Mouse (Mus musculus) small intestine, adult 2 months (tissue): Measurements from ENCODE around the gene Ucp2. TPM values are rescaled to one million over a fixed set of nuclear protein-coding genes. Genes with fewer than 3 reads are reported as not detected.

Experiments
- H3K27ac ChIP-seq: fragments of 200-500 bp; 2 replicates; pipeline ENCODE4 v1.5.1; 2012; ENCODE audit warnings: low read depth, low read length, control low read depth, inconsistent platforms; ENCODE audit not compliant: insufficient read depth
- H3K27me3 ChIP-seq: fragments of 200-500 bp; 2 replicates; pipeline ENCODE4 v1.6.1; 2012; ENCODE audit warnings: mild to moderate bottlenecking, moderate library complexity, low read length, inconsistent platforms; ENCODE audit not compliant: control insufficient read depth, insufficient read depth
- H3K36me3 ChIP-seq: fragments of 200-500 bp; 2 replicates; pipeline ENCODE4 v1.6.1; 2012; ENCODE audit warnings: mild to moderate bottlenecking, low read length, control low read depth, inconsistent platforms; ENCODE audit not compliant: control insufficient read depth, insufficient read depth
- H3K4me1 ChIP-seq: fragments of 200-500 bp; 2 replicates; pipeline ENCODE4 v1.6.1; 2012; ENCODE audit warnings: low read length, inconsistent platforms, mixed read lengths; ENCODE audit not compliant: control insufficient read depth, insufficient read depth, insufficient read length
- H3K4me3 ChIP-seq: fragments of 200-500 bp; 2 replicates; pipeline ENCODE4 v1.5.1; 2012; ENCODE audit warnings: low read depth, mild to moderate bottlenecking, control low read depth, inconsistent platforms, low read length, moderate library complexity
- CTCF ChIP-seq: fragments of 200-500 bp; IDR thresholded peaks from 2 replicates; pipeline ENCODE4 v1.5.1; 2012; ENCODE audit warnings: low read depth, mild to moderate bottlenecking, control low read depth, inconsistent platforms, low read length, moderate library complexity, mixed read lengths; ENCODE audit not compliant: insufficient replicate concordance, insufficient read length; ENCODE audit errors: extremely low read depth
- POLR2A ChIP-seq: fragments of 200-500 bp; IDR thresholded peaks from 2 replicates; pipeline ENCODE4 v1.6.1; 2012; ENCODE audit warnings: low read depth, mild to moderate bottlenecking, control low read depth, inconsistent platforms, low read length, moderate library complexity
- WGBS: fragments of 180-500 bp; shearing (Covaris S2); methylation state at CpG from one replicate; pipeline ENCODE4 v1.1.7; 2018; 5-methylcytosine and 5-hydroxymethylcytosine counted together
- polyA plus RNA-seq: library from polyadenylated mRNA; depleted of rRNA; stranded (reverse); fragments of >200 nt; gene quantifications from 2 replicates; pipeline ENCODE4 v1.2.3, GENCODE M21; 2012

The Ucp2 gene
- polyA plus RNA-seq, 1 experiment = 876 TPM

DNA sequence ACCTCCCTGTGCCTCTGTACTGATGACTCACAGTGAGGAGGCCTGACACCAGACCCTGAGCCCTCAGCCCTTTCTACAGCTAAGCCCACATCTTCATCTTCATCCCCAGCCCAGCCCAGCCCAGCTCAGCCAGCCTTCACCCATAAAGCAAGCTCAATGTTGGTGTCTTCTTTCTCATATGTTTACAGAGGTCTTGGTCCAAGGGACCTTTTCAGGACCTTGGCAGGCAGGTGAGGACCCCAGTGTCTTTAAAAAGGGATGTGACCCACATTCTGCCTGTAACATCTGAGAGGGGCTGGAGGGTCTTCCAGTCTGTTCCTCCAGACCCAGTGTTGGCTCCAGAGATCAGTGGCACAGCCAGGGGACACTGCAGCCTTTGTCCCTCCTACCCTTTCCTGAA, 6.3 kb downstream of the Ucp2 start:
- Histone ChIP-seq H3K27ac (no peak overlapping the region), H3K4me3 (no peak overlapping the region), H3K27me3 (no peaks in the 10 kb centered on the region), H3K4me1 (peaks cover 33% of the 10 kb centered on the region), H3K36me3 (peaks cover 52% of the 10 kb centered on the region)
- TF ChIP-seq CTCF = no peak
- no peak for TF ChIP-seq POLR2A

DNA sequence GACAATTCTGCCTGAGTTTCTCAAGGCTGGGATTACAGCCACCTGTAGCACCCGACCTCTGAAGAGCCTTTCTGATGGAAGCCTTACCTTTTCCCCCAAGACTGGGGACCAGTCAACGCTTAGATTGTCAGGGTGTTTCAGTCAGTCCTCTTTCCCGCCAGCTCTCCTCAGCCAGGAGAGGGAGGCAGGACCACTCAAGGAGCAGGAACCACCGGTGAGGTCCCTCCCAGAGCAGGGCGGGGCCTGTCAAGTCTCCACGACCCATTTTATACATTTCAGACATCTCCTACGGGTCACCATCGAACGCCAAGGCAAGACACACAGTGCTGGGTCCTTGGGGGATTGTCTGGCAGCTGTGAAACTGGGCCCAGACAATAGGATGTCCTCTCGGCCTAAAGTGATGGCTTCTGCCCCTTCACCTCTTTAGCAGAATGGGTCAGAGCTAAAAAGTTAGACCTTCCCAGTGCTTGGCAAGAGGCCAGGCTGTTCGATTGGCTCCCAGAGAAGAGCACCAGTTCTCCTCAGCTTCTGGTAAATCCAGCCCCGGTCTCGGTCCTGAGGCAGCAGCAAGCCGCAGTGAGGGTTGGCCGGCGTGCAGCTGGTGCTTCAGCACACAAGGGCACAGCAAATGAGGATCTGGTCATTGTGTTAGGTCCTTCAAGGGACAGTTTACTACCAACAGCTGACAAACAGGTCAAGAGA, 7.3 kb downstream of the Ucp2 start:
- TF ChIP-seq CTCF = no peak
- no peak for TF ChIP-seq POLR2A
- H3K4me1 ChIP-seq = peaks cover 32% of the 10 kb centered on the region
- no peak overlapping the region; the same call in 1 of the 2 replicates for H3K27ac ChIP-seq
- H3K4me3 ChIP-seq = no peak overlapping the region
- peaks cover 48% of the 10 kb centered on the region for H3K36me3 ChIP-seq
- 41% methylated on average over 16 of the region's 16 CpGs for WGBS
- no peaks in the 10 kb centered on the region for H3K27me3 ChIP-seq

DNA sequence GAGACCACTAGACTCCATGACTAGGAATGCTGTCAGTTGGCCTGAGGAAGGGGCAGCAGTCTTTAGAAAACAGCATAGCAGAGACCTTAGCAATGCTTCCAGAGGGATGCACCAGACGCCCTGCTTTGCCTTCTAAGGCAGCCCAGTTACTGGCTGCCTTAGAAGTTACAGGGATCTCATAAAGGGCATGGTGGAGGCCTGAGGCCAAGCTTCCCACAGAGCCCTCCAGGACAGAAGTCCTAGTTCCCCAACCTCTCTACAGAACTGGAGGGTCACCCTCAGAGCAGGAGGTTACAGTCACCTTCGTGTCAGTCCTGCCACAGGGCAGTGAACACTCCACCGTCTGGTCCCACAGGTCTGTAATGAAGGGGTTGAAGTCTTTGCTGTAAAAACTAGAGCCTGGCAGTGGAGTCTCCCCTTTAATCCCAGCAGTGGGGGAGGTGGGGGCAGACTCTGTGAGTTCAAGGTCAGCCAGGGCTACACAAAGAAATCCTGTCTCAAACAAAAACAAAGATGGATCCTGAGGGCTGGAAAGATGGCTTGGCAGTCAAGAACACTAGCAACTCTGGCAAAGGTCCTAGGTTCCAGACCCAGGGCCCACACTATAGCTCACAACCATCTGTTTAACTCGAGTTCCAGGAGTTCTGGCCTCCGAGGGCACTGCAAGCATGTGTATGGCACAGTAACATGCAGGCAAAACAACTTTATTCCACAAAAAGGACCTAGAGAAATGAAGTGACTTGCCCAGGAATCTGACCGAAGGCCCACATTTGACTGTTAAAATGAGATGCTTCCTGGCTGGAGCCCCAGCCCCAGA, 8.1 kb downstream of the Ucp2 start:
- no peak overlapping the region for H3K4me3 ChIP-seq
- TF ChIP-seq POLR2A (no peak), CTCF (no peak)
- H3K4me1 ChIP-seq = peaks cover 28% of the 10 kb centered on the region
- H3K27me3 ChIP-seq = no peaks in the 10 kb centered on the region
- WGBS = 34% methylated on average over 6 of the region's 6 CpGs
- no peak overlapping the region for H3K27ac ChIP-seq
- peaks cover 43% of the 10 kb centered on the region for H3K36me3 ChIP-seq

DNA sequence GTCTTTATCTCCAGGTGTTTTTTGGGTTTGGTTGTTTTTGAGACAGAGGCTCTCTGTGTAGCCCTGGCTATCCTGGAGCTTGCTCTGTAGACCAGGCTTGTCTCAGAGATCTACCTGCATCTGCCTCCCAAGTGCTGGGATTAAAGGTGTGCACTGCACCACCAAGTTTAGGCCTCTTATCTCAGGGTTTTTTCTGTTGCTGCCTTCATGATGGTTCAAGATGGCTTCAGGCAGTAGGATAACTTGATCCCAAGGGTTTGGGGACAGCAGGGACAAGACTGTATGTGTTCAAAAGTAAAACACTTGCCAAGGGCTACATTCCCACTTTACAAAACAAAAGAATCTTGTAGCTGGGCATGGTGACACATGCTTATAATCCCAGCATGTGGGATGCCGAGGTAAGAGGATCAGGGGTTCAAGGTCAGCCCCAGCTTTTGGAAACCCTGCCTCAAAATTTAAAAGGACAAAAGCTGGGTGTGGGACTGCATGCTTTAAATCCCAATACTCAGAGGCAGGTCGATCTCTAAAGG, 8.8 kb downstream of the Ucp2 start:
- WGBS = 12% methylated on average over 2 of the region's 2 CpGs
- Histone ChIP-seq H3K4me1 (peaks cover 21% of the 10 kb centered on the region), H3K27ac (no peak overlapping the region), H3K4me3 (no peak overlapping the region), H3K27me3 (no peaks in the 10 kb centered on the region), H3K36me3 (peaks cover 36% of the 10 kb centered on the region)
- TF ChIP-seq CTCF (no peak), POLR2A (no peak)

DNA sequence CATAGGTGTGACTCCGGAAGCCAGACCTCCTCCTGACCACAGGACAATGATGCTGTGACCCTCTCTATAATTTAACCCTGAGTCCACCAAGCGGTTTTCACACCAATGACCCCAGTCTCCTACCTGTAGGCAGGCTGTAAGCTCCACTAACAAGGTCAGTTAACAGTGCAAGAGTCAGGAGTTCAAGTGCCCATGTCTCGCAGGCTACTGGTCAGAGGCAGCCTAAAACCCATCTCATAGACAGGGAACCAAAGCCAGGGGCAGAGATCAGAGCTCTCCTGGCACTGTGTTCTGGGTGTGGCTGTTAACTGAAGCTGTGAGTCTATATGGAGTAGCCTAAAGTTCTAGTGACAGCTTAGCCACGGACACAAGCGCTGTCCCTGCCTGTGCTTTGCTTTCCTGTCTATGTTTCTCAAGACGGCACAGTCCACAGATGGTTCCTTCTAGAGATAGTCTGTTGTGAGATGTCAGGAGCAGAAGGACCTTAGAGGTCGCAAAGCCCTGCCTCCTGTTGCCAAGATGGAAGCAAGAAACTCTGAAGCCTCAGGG, 9.3 kb downstream of the Ucp2 start:
- Histone ChIP-seq H3K36me3 (peaks cover 31% of the 10 kb centered on the region), H3K4me1 (peaks cover 19% of the 10 kb centered on the region), H3K27ac (no peak overlapping the region), H3K4me3 (no peak overlapping the region), H3K27me3 (no peaks in the 10 kb centered on the region)
- 27% methylated on average over 7 of the region's 7 CpGs for WGBS
- TF ChIP-seq POLR2A (no peak), CTCF (no peak)

- H3K4me3 ChIP-seq = no peak overlapping the region
- H3K4me1 ChIP-seq = peaks cover 19% of the 10 kb centered on the region
- H3K27me3 ChIP-seq = no peaks in the 10 kb centered on the region
- WGBS = 32% methylated on average over 5 of the region's 5 CpGs
- TF ChIP-seq POLR2A = no peak
- H3K27ac ChIP-seq = no peak overlapping the region
- peaks cover 24% of the 10 kb centered on the region for H3K36me3 ChIP-seq
These were observed 9.9 kb downstream of the Ucp2 start for GRCm38 (mm10) chr7:100503076-100503475.

DNA sequence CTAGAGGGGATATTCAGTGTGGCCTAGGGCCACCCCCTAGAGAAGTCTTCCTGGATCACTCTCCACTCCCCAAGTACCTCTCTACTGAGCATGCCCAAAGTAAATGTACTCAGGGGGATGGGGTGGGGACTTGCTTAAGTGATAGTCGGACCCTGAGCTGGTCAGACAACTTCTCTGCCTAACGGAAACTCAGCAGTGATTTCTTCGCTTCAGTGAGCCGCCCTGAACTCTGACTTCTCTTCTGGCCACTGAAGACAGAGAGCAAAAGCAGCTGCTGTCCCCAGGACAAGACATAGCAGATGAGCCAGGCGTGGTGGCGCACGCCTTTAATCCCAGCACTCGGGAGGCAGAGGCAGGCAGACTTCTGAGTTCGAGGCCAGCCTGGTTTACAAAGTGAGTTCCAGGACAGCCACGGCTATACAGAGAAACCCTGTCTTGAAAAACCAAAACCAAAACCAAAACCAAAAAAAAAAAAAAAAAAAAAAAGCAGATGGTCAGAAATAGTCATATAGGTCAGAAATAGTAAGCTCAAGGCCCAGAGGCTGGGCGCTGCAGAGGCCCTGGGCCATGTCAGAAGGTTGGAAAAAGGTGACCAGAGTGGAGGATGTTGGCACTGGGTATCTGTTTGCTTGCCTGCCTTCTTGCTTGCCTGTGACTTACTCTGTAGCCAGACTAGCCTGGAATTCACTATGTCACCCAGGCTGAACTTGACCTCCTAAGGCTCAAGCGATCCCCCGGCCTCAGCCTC, 11.8 kb downstream of the Ucp2 start:
- TF ChIP-seq CTCF (no peak), POLR2A (no peak)
- peaks cover 19% of the 10 kb centered on the region for H3K4me1 ChIP-seq
- H3K4me3 ChIP-seq = no peak overlapping the region
- no peak overlapping the region for H3K27ac ChIP-seq
- WGBS = 42% methylated on average over 13 of the region's 13 CpGs
- no peaks in the 10 kb centered on the region for H3K27me3 ChIP-seq
- H3K36me3 ChIP-seq = peaks cover 6% of the 10 kb centered on the region
